Mouse (Mus musculus): ENCODE measurements at regions not wholly inside any gene's neighbourhood (a gene's known extent, or its start where the extent isn't known, plus 50 kb on each side); places are given as distances from the start of the nearest gene placed in this dataset.
"Not testable (repeated sequence)": the region's sequence is repeated elsewhere in the genome, so short reads cannot be mapped to it uniquely, and the experiment has no call there.

DNA sequence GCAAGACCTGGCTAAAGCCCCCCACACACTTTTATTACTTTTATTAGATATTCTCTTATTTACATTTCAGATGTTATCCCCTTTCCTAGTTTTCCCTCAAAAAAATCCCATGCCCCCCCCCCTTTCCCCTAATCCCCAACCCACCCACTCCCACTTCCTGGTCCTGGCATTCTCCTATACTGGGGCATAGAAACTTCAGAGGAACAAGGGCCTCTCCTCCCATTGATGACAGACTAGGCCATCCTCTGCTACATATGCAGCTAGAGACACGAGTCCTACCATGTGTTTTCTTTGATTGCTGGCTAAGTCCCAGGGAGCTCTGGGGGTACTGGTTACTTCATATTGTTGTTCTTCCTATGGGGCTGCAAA, 116.8 kb downstream of the Rfpl4b start:
- not testable (repeated sequence) for DNase-seq

DNA sequence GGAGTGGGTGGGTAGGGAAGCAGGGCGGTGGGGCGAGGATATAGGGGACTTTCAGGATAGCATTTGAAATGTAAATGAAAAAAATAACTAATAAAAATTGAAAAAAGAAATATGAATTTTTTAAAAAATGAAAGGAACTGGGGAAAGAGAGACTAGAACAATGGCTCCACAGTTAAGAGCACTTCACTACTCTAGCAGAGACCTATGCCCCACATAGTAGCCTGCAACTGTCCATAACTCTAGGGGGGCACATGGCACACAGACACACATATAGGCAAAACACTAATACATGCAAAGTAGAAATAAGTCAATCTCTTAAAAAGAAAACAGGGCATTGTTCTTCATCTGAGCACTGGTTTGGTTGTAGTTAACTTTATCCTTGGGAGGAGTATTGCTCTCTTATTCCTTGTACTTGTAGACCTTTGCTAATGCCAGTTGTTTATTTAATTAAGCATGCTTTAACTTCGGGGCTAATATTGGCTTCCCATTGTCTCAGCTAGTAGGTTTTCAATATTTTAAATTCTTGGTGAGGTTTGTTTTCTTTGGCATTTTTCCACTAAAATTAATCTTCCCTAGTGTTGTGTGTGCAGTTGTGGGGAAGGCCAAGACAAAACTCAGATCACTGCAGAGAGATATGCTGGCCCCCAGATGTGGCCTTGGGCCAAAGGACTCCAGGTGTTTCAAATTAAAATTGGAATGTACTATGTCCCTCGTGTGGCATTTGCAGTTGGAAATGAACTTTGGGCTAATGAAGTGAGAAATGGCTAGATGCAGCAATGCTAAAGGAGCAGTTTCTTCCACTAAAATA, 117.4 kb downstream of the Rfpl4b start:
- peak; percentile 11 to 29 for DNase-seq

DNA sequence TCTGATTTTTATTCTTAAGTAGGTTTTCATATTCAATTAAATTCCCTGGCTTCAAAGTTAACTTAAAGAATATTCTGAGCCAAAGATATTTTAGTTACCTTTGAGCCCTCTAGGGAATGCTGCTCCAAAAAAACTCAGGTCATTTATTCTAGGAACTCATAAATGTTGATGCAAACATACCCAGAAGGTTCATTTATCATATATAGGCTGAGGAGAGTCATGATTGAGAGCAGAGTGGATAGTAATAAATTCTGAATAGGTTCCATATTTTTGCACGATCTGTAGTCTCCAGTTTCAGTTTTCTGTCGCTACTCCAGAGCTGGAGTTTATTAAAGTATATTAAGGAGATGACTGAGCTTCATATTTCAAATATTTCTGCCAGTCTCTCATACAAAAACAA, 144.1 kb downstream of the Rfpl4b start:
- no peak for DNase-seq

DNA sequence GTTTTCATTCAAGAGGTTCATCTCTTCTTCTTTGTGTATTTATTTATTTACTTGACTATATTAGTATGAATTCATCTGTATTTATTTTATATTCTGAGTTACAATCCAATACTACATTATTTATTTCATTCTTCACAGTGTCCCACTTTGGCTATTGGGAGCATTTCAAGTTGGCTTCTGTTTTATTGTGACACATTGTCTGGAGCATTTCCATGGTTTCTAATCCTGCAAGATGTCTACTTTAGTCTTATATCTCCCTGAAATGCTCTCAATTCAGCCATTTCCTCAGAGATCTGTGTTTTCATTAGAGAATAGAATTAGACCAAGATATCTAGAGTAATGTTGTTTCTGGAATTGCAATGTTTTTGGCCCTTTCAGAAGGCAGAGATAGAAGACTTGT, 153.0 kb downstream of the Rfpl4b start:
- no peak for DNase-seq

DNA sequence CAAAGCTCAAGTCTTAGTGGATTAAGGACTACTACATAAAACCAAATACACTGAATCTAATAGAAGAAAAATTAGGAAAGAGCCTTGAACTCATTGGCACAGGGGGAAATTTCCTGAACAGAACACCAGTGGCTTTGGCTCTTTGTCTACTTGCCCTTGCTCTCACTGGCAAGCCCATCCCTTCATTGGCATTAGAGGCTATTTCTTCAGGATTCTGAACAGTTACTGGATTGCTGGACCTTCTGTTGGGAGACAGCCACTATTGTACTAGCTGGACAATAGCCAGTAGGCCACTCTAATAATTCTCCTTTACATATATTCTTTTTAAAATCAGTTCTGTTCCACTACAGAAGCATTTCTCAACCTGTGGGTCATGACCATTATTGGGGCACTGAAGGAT, 153.7 kb downstream of the Rfpl4b start:
- no peak for DNase-seq

DNA sequence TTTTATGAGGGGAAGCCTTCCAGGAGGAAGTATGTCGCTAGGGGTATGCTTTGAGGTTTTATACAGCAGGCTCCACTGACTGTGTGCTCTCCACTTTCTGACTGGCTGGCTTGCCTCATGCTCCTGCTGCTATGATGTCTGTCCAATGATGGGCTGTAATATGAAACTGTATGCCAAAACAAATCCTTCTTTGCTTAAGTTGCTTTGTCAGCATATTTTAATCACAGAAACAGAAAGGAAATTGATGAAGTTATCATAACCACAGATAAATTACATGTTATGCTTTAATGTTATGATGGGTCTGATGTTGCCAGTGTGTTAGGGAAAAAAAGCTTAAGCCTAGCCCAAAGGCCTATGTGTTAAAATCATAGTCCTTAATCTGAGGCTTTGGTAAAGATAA, 185.9 kb downstream of the Rfpl4b start:
- DNase-seq: no peak

DNA sequence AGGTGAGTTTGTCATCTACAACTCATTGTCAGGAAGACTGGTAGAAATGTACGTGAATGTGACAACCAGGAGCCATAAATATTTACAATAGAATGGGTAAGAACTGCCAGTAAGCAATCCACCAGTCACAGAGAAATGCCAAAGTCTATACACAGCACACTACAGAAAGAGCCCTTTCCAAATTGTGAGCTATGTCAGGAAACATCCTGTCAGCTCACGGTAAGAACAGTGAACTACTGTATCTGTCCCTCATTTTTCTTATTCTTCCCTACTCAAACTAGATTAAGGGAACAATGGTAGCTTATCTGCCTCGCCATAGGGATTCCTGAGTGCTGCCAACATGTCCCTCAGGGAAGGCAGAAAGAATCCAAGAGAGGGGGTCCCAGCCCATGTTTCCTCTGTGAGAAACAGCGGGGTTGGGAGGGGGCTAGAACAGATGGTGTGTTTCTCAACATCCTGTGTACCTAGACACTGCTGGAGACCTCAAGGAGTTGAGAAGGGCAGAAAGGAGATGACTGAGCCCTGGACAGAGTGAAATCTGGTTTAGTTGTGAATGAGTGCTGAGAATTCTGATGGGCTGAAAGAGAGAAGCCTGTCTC, 191.6 kb downstream of the Rfpl4b start:
- DNase-seq: no peak

DNA sequence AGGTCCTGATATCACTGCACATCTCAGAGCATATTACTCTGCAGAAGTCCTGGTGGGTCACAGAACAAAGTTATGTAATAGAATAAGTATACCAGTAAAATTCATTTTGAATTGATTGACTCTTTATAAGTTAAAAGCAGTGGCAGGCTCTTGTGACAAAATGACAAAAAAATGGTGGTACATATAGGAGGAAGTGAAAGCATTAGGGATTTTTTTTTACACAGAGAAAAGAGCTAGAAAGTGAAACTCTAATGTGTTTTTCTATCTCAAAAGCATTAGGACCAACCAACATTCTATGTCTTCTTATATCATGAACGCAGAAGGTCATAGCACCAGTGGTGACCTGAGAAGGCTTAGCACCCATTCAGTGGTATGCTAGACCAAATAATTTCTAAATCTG, 198.2 kb downstream of the Rfpl4b start:
- no peak for DNase-seq

DNA sequence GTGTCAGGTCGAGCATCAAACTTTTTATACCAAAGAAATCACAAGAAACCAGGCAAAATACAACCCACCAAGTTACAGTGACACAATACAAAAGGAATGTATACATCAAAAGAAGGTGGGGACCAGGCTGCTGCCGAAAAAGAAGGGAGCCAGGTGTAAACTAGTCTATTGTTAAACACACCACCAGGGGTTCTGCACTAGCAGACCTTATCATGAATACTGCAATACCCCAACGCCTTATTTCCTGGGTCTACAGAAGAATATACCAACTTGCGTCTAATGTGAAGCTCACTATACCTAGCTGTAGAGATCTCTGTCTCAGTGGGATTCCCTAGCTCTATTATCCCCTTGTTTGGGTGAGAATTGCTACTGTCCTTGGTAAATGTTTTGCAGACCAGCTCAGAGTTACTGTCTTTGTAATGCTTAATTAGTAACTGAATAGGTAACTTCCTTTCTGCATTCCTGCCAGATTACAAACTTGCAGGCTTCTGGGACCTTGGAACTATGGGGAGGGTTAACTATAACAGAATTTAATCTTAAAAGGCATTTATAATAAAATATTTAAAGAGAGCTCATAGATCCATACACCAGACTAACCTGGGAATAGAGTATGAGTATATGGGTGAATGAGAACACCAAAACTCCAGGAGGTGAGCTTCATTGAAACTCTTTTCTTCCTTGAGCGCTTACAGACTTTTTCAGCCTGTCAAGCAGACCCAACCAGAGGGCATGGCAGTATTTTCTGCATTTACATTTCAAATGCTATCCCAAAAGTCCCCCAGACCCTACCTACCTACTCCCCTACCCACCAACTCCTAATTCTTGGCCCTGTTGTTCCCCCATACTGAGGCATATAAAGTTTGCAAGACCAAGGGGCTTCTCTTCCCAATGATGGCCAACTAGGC, 211.7 kb downstream of the Rfpl4b start:
- no peak for DNase-seq

DNA sequence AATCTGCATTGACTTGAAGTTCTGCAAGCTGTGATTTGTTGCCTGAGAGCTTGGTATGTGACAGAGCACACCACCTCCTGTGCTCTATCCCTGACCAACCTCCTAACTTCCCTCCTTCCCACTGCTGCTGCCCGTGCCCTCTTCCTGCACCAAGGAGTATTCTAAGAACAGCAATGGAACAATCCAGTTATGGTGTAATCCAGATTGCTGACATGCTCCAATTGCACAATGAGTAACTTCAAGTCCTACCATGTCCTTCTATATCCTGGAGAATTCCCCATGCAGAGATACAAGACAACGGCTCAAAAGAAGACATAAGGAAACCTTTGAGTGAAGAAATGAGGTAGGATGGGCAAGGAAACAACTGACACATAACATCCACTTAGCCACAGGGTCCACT, 235.5 kb downstream of the Rfpl4b start:
- DNase-seq: no peak

DNA sequence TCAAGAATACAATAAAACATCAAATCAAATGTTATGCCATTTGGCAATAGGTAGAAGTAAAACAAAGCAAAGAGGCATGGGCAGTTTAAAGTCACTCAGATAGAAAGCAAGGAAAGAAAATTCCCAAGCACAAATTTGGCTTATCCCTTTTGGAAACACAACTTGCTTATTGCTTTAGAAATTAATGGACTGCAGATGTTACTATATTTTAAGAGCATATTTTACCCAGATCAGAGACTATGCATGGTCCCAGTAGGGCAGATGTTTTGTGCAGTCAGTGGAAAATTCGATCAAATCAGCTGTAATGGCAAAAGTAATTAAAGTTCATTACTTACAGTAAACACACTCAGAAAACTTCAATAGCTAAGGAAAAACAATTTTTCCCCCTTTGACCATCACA, 245.9 kb downstream of the Rfpl4b start:
- no peak for DNase-seq

DNA sequence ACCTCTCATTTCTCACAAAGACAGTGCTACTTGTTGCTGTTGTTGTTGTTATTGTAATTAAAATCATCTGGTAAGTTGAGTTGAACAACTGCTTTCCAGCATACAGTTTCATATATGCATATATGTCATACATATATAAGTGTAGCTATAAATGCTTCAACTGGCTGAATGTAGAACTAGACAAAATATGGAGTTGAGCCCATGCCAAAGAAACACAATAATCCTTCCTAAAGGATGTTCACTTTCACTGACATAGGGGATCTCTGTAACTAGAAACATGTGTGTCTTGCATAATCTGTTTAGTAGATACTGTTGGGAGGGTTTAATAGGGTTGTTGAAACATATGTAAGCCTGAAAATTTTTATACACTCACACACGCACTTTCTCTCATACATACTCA, 247.9 kb downstream of the Rfpl4b start:
- no peak for DNase-seq

DNA sequence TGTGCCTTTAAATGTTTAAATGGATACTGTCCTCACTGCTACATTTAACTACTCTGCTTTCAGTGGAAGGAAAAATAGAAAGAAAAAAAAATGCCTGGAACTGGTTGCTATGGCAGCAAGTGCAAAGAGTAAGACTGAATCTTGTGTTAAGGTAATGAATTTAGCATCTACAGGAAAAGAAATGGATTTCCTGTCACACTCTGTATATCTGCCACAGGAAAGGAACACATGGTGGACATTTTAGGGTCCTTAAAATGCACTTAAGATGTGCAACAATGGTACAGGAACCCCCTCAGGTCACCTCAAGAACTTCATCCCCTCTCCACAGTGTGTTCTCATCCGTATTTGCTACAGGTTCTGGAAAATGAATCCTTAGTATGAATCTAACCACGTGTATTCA, 248.4 kb downstream of the Rfpl4b start:
- DNase-seq: no peak

DNA sequence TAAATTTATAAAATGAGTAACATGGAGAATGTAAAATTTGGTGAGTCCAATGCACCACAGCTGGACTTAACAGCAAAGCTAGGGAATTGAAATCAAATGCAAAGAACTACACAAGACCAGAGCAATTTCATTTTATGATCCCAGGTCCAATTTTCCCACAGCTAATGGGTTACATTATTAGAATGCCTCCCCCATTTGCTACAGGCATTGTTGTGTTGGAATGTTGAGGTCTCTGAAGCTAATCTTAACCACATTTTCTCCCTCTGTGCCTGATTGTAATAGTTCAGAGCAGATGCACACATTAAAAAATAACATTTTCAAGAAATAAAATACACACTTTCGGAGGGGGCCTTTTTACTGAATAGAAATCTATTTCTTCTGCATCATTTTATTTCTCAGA, 254.3 kb downstream of the Rfpl4b start:
- DNase-seq: no peak

DNA sequence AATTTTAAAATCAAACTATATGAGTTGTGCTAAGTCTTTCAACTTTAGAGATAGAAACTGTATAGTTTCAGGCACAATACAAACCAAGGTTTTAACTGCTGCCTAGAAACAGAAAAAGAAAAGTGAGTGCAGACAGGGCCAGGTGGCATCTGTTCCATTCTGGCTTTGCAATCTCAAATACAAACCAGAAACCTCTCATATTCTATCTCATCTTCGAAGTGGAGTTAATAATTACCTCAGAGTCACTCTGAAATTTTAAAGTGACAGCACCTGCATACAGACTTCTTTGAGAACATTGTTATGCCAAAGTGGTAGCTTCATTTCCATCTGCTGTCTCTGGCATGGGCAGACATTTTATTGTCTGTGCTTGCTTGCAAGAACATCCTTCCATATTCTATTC, 255.2 kb downstream of the Rfpl4b start:
- no peak for DNase-seq

DNA sequence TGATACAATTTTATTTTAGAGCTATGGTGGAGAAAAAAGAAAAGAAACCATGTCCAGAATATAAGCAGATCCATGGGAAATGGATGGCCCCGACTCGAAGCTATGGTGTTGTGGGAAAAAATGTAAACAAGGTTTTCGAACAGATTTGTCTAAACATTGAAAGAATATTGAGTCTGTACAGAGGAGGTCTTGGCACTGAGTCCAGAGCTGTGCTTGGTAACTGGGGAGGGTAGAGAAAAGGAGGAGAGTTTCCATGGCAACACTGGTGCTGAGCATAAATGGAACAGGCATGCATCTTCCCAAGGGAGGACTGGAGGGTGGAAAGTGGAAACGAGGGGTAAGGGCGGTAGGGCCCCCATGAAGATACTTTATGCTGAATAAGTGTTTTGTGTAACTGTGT, 266.5 kb downstream of the Rfpl4b start:
- DNase-seq: no peak

DNA sequence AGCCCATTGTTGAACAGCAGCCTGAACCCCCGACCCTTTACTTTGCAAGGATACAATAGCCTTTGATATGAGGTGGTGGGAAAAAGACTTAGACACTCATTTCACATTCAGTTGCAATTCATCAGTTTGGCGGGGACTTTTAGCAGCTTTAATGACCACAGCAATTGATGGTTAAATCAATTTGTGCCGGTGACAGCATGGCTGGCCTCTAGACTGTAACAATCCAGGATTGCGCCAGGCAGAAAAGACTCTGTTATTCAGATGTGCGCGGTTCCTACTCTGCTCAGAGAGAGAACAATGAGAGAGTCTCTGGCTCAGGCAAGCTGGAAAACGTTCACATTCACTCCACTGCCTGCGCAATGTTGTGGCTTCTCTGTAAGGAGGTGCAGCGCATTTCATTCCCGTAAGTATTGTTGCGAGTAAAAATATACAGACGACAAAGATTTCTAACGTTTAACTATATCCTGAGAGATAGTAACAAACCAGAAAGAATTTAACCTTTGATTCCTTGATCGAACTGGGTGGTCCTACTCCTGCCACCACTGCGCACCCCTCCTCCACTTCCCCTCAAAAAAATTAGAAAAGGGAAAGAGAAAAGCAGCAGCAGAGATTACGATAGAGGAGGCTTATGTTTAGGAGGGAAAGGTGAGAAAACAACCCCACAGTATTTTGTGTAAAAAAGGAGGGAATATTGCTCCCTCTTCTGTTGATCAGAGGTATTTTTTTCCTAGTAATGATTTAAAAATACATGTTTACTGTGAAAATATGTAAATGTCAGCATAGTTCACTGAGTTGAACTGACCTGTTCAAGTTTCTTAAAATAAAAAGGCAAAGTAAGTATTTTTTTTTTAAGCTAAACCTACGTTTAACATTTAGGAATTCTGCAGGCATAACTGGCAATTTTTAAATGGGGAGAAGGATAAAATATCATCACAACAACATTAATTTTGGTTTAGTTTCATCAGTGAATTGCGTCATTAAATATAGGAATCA, 267.6 kb downstream of the Rfpl4b start:
- peak; percentile 22 to 49 for DNase-seq

DNA sequence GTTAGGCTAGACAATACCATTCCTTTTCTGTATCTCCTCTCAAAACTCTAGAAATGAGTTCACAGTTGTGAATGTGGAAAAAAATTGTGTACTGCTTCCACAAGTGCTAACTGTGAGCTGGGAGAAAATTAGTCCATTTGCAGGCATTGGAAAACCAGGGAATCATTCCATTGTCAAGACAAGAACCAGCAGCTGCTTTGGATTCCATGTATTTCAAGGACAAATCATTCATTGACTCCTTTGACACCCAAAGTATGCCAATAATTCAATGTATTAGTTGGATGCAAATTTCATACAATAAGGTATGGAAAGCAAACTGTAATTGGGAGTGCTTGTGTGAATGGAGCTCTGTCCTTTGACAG, 268.3 kb downstream of the Rfpl4b start:
- no peak for DNase-seq

DNA sequence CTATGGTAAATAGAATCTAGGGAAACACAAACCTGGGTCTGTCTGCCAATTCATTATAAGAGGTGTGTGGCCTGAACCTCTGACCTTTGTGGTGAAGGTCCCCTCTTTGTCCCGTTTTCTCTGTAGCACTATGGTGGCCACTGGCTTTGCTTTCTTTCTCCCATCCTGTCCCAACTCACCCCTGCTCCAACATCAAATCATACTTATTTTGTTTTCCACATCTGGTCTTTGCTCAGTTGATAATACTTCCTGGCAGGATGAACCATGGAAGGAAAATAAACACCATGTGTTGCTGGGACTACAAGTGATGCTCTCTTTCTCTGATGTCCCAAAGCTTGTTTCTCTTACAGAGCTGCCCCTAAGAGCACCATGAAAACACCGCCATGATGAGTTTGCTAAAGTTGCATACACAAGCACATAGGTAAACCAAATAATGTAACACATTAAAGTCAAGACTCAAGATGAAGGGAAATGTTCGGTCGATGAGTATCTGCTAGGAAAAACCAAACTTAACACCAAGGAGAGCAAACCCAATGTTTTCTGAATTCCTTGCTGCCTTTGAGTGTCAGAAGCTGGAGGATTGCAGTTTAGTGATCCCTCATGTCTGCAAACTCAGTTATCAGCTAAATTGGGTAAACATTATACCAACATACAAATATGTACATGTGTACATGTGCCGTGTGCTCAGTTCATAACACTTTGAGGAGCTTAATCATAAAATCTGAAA, 269.1 kb downstream of the Rfpl4b start:
- no peak for DNase-seq

DNA sequence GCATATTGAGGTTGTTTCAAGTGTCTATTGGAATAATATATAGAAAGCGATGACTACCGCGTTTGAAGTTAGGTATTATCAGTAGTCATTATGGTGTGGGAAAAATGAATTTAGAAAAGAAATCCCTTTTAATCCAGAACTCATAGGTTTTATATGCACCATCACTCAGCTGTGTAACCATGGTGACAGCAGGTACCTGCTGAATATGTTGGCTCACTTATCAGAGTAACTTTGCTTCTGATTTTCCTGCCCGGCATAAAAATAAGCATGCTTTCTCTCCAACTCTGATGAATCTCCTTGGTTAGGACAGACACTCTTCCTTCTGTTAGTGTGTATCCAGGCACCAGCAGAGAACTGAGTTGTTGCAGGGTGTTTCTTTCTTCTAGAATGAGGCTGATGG, 281.5 kb downstream of the Rfpl4b start:
- DNase-seq: no peak

DNA sequence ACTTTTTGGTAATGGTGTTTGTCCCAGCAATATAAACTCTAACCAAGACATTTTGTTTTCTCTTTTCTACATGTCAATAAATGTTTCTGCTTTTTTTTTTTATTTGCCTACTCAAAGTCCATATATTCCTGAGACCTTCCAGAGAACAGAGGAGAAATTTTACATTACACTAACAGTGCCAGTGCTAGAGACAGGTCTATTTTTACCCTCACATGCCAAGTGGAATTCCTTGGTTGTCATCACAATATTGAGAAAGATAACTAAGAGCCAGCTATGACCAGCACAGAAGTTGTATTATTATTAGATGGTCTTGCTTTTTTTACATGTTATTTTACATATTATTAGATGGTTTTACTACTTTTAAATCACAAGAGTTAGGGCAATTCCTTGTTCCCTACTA, 282.8 kb downstream of the Rfpl4b start:
- DNase-seq: no peak

DNA sequence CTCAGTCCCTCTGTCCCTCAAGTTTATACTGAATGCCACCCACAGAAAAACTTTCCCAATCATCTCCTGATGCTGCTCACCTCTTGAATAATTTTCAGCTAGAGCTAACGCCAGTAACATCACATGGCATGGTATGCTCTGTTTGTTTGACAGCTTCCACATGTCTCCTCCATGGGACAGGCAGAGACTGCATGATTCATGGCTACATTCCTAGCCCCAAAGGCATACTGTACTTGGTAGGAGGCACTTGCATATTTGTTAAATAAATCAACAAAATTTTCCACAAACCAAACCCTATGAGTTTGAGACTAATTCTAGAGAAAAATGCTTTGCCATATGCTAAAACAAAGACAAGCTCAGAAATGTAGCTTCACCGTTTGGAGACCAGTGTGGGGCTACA, 304.9 kb downstream of the Rfpl4b start:
- no peak for DNase-seq

Measured in kidney, postnatal 4 days (tissue).